Mouse (Mus musculus): ENCODE data around the gene Gm49354.

DNA sequence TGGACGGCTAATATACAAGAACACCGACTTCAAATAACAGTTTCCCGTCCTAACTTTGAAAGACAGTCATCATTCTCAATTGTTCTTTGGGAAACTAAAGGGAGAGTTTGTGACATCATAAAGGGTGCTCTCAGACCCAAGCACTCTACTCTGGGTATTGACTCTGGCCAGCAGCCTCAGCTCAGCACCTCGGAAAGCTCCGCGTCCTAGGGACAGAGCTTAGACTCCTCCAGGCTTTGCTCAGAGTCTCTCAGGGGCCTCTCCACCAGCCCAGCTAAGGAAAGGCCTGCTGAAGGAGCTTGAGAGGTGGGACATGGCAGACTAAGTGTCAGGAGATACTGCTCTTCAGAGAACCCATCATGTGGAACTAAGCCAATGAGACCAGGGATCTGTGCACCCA, 35.9 kb downstream of the Gm49354 start:
- TF ChIP-seq CTCF (IDR thresholded peaks at IDR 0.05; ENCODE audit: low read depth, low read length) = no peak
- TF ChIP-seq GATA1 (IDR thresholded peaks at IDR 0.05; ENCODE audit: borderline replicate concordance, low read length) = no peak
- TF ChIP-seq GATA2 (IDR thresholded peaks at IDR 0.05; ENCODE audit: borderline replicate concordance, low read depth, low read length) = no peak
- TF ChIP-seq TAL1 (conservative IDR thresholded peaks at IDR 0.05; ENCODE audit: low read depth, low read length) = no peak

Measured in G1E (cell line).